Mouse (Mus musculus) gastrocnemius, postnatal 36 days (tissue): Measurements from ENCODE around the gene Pdia3. TPM values are rescaled to one million over a fixed set of nuclear protein-coding genes. Genes with fewer than 3 reads are reported as not detected.
A peak's percentile ranks its signal among the peaks of the same experiment; 100 is the strongest.
"Not testable (repeated sequence)": the region's sequence is repeated elsewhere in the genome, so short reads cannot be mapped to it uniquely, and the experiment has no call there.

ENCODE experiments used
- DNase-seq, 2 experiments: peaks; one replicate each; pipeline ENCODE4 v3.0.0; 2022
- intact Hi-C: fragments of 180-260 bp; cut with DNase I; formaldehyde crosslinking; loops from one replicate; pipeline ENCODE4 v1.15.1; 2025
- microRNA-seq, 2 experiments: library from miRNA; unstranded; fragments of <30 nt; microRNA quantifications; one replicate each; pipeline ENCODE4 v1.2.0; 2021
- total RNA-seq, 2 experiments: library from RNA; stranded (reverse); gene quantifications; 2 replicates each; pipeline ENCODE4 v1.2.3; 2021

The Pdia3 gene
- total RNA-seq, 2 experiments from 2014 or later = 40.2 to 41.8 TPM

- intact Hi-C loops = not testable (repeated sequence)
Measured at GRCm38 (mm10) chr2:121472783-121473182, 59.2 kb downstream of the Pdia3 start.

GRCm38 (mm10) chr2:121473301-121474179, 60.0 kb downstream of the Pdia3 start, which contains the start of gene Mfap1b:
Mfap1b (minus strand) TSS chr2:121474067.
- intact Hi-C loops = not testable (repeated sequence)
- DNase-seq = peak; percentile 56 to 67

More at GRCm38 (mm10) chr2:121472783-121473182, 59.2 kb downstream of the Pdia3 start:
- DNase-seq = not testable (repeated sequence)

- no peak for DNase-seq
- intact Hi-C loops = no loop called here
Measured at GRCm38 (mm10) chr2:121474180-121474535, 60.6 kb downstream of the Pdia3 start.

GRCm38 (mm10) chr2:121475306-121475705, 61.7 kb downstream of the Pdia3 start:
- intact Hi-C loops, DNase-seq: not testable (repeated sequence)

- intact Hi-C loops = no loop called here
- DNase-seq = no peak
Measured at GRCm38 (mm10) chr2:121477491-121478266, 64.1 kb downstream of the Pdia3 start.

GRCm38 (mm10) chr2:121480498-121480897, 66.9 kb downstream of the Pdia3 start:
- intact Hi-C loops = no loop called here
- DNase-seq = no peak

- intact Hi-C loops, DNase-seq: not testable (repeated sequence)
Measured at GRCm38 (mm10) chr2:121480916-121481315, 67.3 kb downstream of the Pdia3 start.

- no peak for DNase-seq
- intact Hi-C loops = no loop called here
Measured at GRCm38 (mm10) chr2:121483576-121483975, 70.0 kb downstream of the Pdia3 start.

- intact Hi-C loops, DNase-seq: not testable (repeated sequence)
Measured at GRCm38 (mm10) chr2:121484403-121484802, 70.8 kb downstream of the Pdia3 start.

Small RNAs within 50 kb of the gene (microRNA-seq; reads per million reads assigned to microRNA genes)
- 0 reads per million in 2 experiments for gene Gm22953

Other genes with a start within 250 kb of the Pdia3 start
- gene Tubgcp4, start 243.1 kb upstream of the Pdia3 start, total RNA-seq = 10 to 100 TPM; 10.2 to 11.5 TPM
- gene Zscan29, start 242.7 kb upstream of the Pdia3 start, total RNA-seq = 1 to 10 TPM; 3.6 to 4.6 TPM
- 10 to 100 TPM; 14.2 to 16.0 TPM for gene Trp53bp1, start 142.4 kb upstream of the Pdia3 start, total RNA-seq
- gene Map1a, start 124.2 kb upstream of the Pdia3 start, total RNA-seq = 1 to 10 TPM; 6.7 to 8.1 TPM
- gene Ppip5k1, start 58.4 kb upstream of the Pdia3 start, total RNA-seq = 10 to 100 TPM; 63.1 to 84.5 TPM
- gene Ckmt1, start 56.1 kb upstream of the Pdia3 start, total RNA-seq = not detected
- gene Strc, start 26.6 kb upstream of the Pdia3 start, total RNA-seq = under 1 TPM in 1 of 2 experiments, not detected in 1; 0.08 TPM
- gene Catsper2, start within 50 bp of the Pdia3 start, total RNA-seq = 1 to 10 TPM; 1.7 to 2.0 TPM
- gene Ell3, start 30.5 kb downstream of the Pdia3 start, total RNA-seq = not detected
- 100 to 1,000 TPM; 310 to 311 TPM for gene Serf2, start 35.4 kb downstream of the Pdia3 start, total RNA-seq
- 10 to 100 TPM; 11.5 to 23.6 TPM for gene Hypk, start 39.5 kb downstream of the Pdia3 start, total RNA-seq
- not detected for gene Serinc4, start 43.0 kb downstream of the Pdia3 start, total RNA-seq
- gene Mfap1b, start 60.3 kb downstream of the Pdia3 start, total RNA-seq = 10 to 100 TPM; 17.4 to 21.8 TPM
- 10 to 100 TPM; 12.8 to 15.7 TPM for gene Mfap1a, start 92.9 kb downstream of the Pdia3 start, total RNA-seq
- gene Wdr76, start 92.9 kb downstream of the Pdia3 start, total RNA-seq = 1 to 10 TPM; 1.7 to 2.0 TPM